Mouse (Mus musculus): Measurements from ENCODE around the gene Kcnc3.

DNA sequence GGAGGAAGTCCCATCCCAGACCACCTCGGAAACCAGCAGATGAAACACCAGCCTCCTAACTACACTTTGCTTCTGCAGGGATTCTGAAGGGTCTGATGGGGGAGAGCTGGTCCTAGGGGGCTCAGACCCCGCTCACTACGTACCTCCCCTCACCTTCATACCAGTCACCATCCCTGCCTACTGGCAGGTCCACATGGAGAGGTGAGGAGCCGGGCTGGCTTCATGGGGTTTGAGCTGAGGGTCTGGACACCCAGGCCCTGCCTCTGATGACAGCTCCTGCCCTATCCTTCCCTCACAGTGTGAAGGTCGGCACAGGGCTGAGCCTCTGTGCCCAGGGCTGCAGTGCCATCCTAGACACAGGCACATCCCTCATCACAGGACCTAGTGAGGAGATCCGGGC lies 5.5 kb upstream of the Kcnc3 start:
- TF ChIP-seq CTCF (IDR thresholded peaks at IDR 0.05; ENCODE audit: extremely low read depth, insufficient read depth, low read length) (no peak), POLR2A (IDR thresholded peaks at IDR 0.05; ENCODE audit: extremely low read depth, insufficient read depth, low read length) (no peak)
